Mouse (Mus musculus) MEL (cell line): ENCODE results near the gene Rfx7.

Source experiments
- CHD1 ChIP-seq: IDR thresholded peaks from 2 replicates; pipeline ENCODE4 v1.6.1; 2012; ENCODE audit warnings: low read depth, mild to moderate bottlenecking, inconsistent platforms, low read length, improper control_type of control experiment
- CHD2 ChIP-seq: IDR thresholded peaks from 2 replicates; pipeline ENCODE4 v1.6.1; 2011; ENCODE audit warnings: low read length, improper control_type of control experiment
- CTCF ChIP-seq, 3 experiments: IDR thresholded peaks in 2 of 3; conservative IDR thresholded peaks in 1 of 3; 2 replicates each; pipeline ENCODE4 v1.5.1; 2011 to 2012; ENCODE audit warnings: low read length in 3 of 3, low read depth in 2 of 3, mild to moderate bottlenecking in 2 of 3, improper control_type of control experiment in 1 of 3, inconsistent platforms in 1 of 3, mixed read lengths in 1 of 3, moderate library complexity in 1 of 3; ENCODE audit not compliant: control insufficient read depth in 1 of 3, insufficient read depth in 1 of 3, poor library complexity in 1 of 3, severe bottlenecking in 1 of 3
- EP300 ChIP-seq, 2 experiments: IDR thresholded peaks; 2 replicates each; pipeline ENCODE4 v1.6.1; 2011; ENCODE audit warnings: improper control_type of control experiment in 2 of 2, low read length in 2 of 2, low read depth in 1 of 2, mild to moderate bottlenecking in 1 of 2
- ETS1 ChIP-seq: IDR thresholded peaks from 2 replicates; pipeline ENCODE4 v1.6.1; 2012; ENCODE audit warnings: low read depth, mild to moderate bottlenecking, inconsistent platforms, low read length, improper control_type of control experiment, moderate library complexity
- MAX ChIP-seq: IDR thresholded peaks from 2 replicates; pipeline ENCODE4 v1.6.1; 2011; ENCODE audit warnings: low read length, improper control_type of control experiment
- MYC ChIP-seq: IDR thresholded peaks from 2 replicates; pipeline ENCODE4 v1.6.1; 2011; ENCODE audit warnings: low read depth, mild to moderate bottlenecking, low read length, improper control_type of control experiment, moderate library complexity
- POLR2A ChIP-seq, 2 experiments: IDR thresholded peaks; 2 replicates each; pipeline ENCODE4 v1.6.1; 2011 to 2012; ENCODE audit warnings: low read length in 2 of 2, mild to moderate bottlenecking in 2 of 2, control low read depth in 1 of 2, improper control_type of control experiment in 1 of 2, low read depth in 1 of 2, moderate library complexity in 1 of 2; ENCODE audit not compliant: control insufficient read depth in 1 of 2, insufficient read depth in 1 of 2, poor library complexity in 1 of 2
- POLR2AphosphoS5 ChIP-seq: IDR thresholded peaks from 2 replicates; pipeline ENCODE4 v1.6.1; 2012; ENCODE audit warnings: low read depth, borderline replicate concordance, mild to moderate bottlenecking, inconsistent platforms, low read length, moderate library complexity, mixed read lengths
- SIN3A ChIP-seq: IDR thresholded peaks from 2 replicates; pipeline ENCODE4 v1.6.1; 2012; ENCODE audit warnings: low read length, improper control_type of control experiment, inconsistent platforms
- USF1 ChIP-seq: IDR thresholded peaks from 2 replicates; pipeline ENCODE4 v1.6.1; 2014; ENCODE audit warnings: low read depth, mild to moderate bottlenecking, inconsistent platforms, low read length, improper control_type of control experiment, moderate library complexity
- USF2 ChIP-seq, 2 experiments: IDR thresholded peaks; 2 replicates each; pipeline ENCODE4 v1.6.1; 2011 to 2012; ENCODE audit warnings: improper control_type of control experiment in 2 of 2, low read length in 2 of 2, borderline replicate concordance in 1 of 2, inconsistent platforms in 1 of 2, low read depth in 1 of 2, mild to moderate bottlenecking in 1 of 2; ENCODE audit not compliant: insufficient read depth in 1 of 2

GRCm38 (mm10) chr9:72497171-72497570 lies 34.9 kb upstream of the Rfx7 start:
- TF ChIP-seq MAX (no peak), MYC (no peak), POLR2AphosphoS5 (no peak), CHD2 (no peak), CHD1 (no peak), POLR2A (IDR thresholded peaks at IDR 0.05; ENCODE audit: control insufficient read depth in 1 of 2, insufficient read depth in 1 of 2, low read depth in 1 of 2, low read length in 2 of 2, poor library complexity in 1 of 2) (no peak), ETS1 (no peak), EP300 (IDR thresholded peaks at IDR 0.05; ENCODE audit: low read depth in 1 of 2, low read length in 2 of 2) (no peak), USF1 (no peak), CTCF (IDR thresholded peaks at IDR 0.05 in 2 of 3, conservative IDR thresholded peaks at IDR 0.05 in 1 of 3; ENCODE audit: control insufficient read depth in 1 of 3, insufficient read depth in 1 of 3, low read depth in 2 of 3, low read length in 3 of 3, poor library complexity in 1 of 3, severe bottlenecking in 1 of 3) (no peak), USF2 (IDR thresholded peaks at IDR 0.05; ENCODE audit: borderline replicate concordance in 1 of 2, insufficient read depth in 1 of 2, low read depth in 1 of 2, low read length in 2 of 2) (no peak), SIN3A (no peak)
